Mouse (Mus musculus): ENCODE measurements around the gene Rbfox2. TPM values are rescaled to one million over a fixed set of nuclear protein-coding genes. Genes with fewer than 3 reads are reported as not detected.

The Rbfox2 gene
- polyA plus RNA-seq, 1 experiment = 18.4 TPM

DNA sequence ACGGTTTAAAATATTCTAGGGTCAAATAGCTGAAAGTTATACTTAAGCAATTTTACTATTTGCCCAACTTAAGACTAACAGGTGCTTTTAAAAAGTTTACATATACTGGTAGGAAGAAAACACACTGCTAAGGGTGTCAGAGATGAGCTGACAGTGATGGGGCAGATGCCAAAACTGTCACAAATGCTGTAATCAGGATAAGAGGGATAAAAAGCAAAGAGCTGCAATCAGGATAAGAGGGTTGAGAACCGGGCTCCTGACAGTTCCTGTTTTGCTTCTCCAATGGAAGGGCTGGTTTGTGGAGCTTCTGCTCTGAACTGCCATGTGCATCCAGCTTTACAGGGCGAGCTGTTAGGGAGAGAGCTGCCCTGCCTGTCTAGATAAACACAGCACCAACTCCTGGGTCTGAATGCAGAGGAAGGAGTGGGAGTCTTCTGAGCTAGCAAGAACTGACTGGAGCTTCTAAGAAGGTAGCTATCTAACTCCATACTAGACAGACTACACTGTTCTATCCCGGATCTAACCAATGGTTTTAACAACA lies 94.5 kb downstream of the Rbfox2 start:
- no peak for DNase-seq (ENCODE audit: low read depth, low spot score)
- WGBS = 56% methylated on average over 4 of the region's 4 CpGs

GRCm38 (mm10) chr15:77206996-77207395 lies 99.8 kb downstream of the Rbfox2 start:
- DNase-seq (ENCODE audit: low read depth, low spot score) = no peak
- 69% methylated on average over 5 of the region's 5 CpGs for WGBS

GRCm38 (mm10) chr15:77204951-77205350 lies 101.9 kb downstream of the Rbfox2 start:
- no peak for DNase-seq (ENCODE audit: low read depth, low spot score)
- 75% methylated on average over 7 of the region's 7 CpGs for WGBS

DNA sequence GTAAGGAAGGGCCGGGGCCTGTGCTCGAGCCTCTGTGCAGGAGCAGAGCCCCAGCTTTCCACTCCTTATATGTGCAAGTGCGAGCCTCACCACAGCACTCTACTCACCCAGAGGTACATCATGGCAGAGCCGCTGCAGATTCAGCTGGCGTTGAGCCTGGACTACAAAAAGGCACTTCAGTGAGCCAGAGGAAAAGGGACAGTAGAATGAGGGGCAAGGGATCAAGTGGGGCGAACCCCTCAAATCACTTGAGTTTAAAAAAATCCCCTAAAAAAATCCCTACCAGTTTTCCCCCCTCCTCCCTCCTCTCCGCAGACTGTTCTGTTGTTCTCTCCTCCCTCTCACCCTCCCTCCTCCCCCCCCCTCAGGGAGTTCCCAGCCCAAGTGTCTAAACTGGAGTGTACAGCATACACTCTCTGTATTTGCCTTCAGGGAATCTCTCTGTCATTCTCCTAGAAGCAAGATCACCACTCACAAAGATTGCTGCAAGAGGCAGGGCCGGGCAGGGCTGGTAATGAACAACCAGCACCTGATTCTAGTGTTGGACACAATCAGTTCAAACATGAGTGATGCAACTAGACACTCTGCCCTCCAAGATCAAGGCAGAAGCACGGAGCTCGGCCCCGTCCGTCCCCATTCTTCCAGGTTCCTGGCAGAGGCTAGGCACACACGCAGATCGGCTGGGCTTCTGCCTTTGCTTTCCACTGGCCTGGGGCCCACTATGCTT lies 103.4 kb downstream of the Rbfox2 start:
- 22% methylated on average over 14 of the region's 14 CpGs for WGBS
- DNase-seq (ENCODE audit: low read depth, low spot score) = no peak

DNA sequence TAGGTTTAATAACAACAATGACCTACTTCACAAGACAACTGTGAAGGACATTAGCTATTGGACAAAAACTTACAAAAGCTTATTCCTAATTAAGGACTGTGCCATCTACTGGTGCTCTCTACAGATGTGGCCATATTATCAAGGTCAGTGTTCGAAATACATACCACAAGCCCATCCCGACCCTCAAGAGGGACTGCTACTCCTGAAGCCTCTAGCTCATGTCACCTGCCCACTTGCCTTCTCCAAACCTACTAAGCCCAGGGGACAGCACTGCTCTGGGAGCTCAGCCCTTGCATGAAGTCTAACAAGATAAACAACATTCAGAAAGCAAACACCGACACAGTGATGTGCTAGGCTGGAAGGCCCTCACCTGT lies 103.9 kb downstream of the Rbfox2 start:
- 52% methylated on average over 3 of the region's 3 CpGs for WGBS
- DNase-seq (ENCODE audit: low read depth, low spot score) = no peak

DNA sequence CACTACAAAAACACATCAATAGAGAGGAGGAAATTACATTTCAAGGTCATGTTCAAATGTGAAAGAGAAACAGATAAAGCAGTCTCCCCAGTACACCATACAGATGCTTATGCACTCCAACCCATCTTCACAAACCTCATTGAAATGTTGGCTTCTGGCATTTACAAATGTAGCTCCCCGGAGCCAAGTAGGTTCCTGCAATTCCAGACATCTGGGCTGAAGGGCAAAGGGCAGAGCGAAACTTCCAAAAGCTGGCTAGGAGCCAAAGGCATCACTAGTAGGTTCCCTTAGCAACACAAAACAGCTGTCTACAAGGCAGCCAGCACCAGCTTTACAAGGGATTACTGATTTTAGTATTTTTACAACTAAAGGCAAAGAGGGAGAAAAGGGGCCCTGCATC lies 104.6 kb downstream of the Rbfox2 start:
- WGBS = 11% methylated on average over 2 of the region's 2 CpGs
- DNase-seq (ENCODE audit: low read depth, low spot score) = peak; percentile 57

DNA sequence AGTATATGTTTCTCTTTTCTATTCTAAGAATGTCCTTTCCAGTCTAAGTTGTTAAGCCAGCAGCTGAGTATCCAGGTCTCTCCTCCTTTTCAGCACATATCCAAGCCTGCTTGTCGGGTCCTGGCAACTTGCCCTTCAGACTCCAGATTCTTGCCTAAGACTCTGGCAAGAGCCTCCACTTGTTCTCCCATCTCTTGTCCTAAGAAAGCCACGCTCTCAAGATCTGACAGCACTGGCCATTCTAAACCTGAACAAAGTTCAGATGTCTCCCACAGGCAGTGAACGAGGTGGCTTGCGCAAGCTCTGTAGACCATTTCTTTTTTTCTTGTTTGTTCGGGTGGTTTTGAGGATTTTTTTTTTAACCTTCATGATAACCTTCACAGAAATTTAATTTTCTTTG lies 110.0 kb downstream of the Rbfox2 start:
- no peak for DNase-seq (ENCODE audit: low read depth, low spot score)
- WGBS = 39% methylated on average over 5 of the region's 5 CpGs

- WGBS = 35% methylated on average over 2 of the region's 2 CpGs
- DNase-seq (ENCODE audit: low read depth, low spot score) = no peak
These were observed 110.8 kb downstream of the Rbfox2 start for GRCm38 (mm10) chr15:77196001-77196400.

GRCm38 (mm10) chr15:77192154-77192935 lies 114.5 kb downstream of the Rbfox2 start:
- WGBS = 65% methylated on average over 14 of the region's 14 CpGs
- DNase-seq (ENCODE audit: low read depth, low spot score) = no peak

- WGBS = 93% methylated on average over 1 of the region's 1 CpGs
- DNase-seq (ENCODE audit: low read depth, low spot score) = no peak
These were observed 120.7 kb downstream of the Rbfox2 start for GRCm38 (mm10) chr15:77186096-77186495.

GRCm38 (mm10) chr15:77185614-77186013 lies 121.2 kb downstream of the Rbfox2 start:
- 60% methylated on average over 5 of the region's 5 CpGs for WGBS
- no peak for DNase-seq (ENCODE audit: low read depth, low spot score)

DNA sequence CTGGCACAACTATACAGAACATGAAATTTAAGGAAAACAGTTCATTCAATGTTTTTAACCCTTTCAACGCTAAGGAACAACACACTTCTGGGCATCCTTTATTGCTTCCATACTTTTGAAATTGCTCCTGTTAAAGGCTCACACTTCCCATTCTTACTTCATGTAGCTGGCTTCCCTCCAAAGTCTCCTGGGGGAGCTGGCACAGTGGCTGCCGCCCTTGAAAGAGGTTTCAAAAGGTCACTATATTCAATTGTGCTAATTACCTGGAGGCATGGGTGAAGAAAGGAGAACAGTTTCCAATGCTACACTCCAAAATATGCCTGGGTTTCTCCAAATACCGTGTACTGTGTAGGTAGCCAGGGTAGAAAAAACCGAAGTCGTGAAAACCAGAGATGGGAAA lies 124.0 kb downstream of the Rbfox2 start:
- WGBS = 50% methylated on average over 5 of the region's 5 CpGs
- no peak for DNase-seq (ENCODE audit: low read depth, low spot score)

- no peak for DNase-seq (ENCODE audit: low read depth, low spot score)
- 84% methylated on average over 5 of the region's 5 CpGs for WGBS
These were observed 132.8 kb downstream of the Rbfox2 start for GRCm38 (mm10) chr15:77174018-77174417.

- DNase-seq (ENCODE audit: low read depth, low spot score) = no peak
- 92% methylated on average over 3 of the region's 3 CpGs for WGBS
These were observed 134.4 kb downstream of the Rbfox2 start for GRCm38 (mm10) chr15:77172414-77172813.

DNA sequence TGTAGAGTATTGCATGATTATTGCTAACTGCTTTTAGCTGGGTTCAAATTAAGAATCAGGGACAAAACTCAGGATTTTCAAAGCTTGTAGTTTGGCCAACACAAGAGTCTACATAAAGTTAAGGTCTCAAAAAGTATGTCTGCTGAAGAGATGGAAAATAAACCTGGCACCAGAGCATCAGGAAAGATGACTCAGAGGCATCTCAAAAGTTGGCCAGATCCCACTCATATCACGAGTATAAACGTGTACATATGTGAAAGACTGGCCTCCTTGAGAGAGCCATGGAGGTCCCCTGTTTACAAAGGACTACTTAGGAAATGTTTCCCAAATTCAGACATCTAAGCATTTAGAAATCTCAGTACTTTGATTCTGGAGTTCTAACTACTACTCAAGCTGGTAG lies 138.0 kb downstream of the Rbfox2 start:
- no peak for DNase-seq (ENCODE audit: low read depth, low spot score)
- WGBS = 58% methylated on average over 2 of the region's 2 CpGs

DNA sequence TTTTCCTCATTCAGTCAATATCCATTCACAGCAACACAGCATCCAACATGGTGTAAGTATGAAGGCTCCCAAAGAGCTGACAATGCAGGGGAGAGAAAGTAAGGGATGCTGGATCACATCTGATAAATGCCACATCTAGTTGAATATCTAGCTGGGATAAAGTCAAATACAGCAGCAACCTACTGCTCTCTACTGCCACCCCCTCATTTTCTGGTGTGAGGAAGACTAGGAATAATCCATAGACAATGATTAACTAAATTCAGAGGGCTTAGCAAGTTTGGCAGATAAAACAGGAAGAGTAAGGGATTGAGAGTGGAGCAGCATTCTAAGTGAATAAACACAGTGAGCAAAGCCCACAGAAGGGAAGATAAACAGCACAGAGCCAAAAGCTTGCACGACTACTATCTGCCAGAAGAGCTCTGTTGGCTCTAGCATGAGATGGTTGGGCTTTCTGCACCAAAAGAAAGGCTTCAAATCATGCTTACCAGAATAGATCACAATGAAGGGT lies 140.5 kb downstream of the Rbfox2 start:
- 7% methylated on average over 1 of the region's 1 CpGs for WGBS
- DNase-seq (ENCODE audit: low read depth, low spot score) = no peak

- 15% methylated on average over 6 of the region's 6 CpGs for WGBS
- DNase-seq (ENCODE audit: low read depth, low spot score) = no peak
These were observed 143.5 kb downstream of the Rbfox2 start for GRCm38 (mm10) chr15:77163336-77163735.

GRCm38 (mm10) chr15:77162931-77163330 lies 143.9 kb downstream of the Rbfox2 start:
- no peak for DNase-seq (ENCODE audit: low read depth, low spot score)
- WGBS = 41% methylated on average over 6 of the region's 6 CpGs

DNA sequence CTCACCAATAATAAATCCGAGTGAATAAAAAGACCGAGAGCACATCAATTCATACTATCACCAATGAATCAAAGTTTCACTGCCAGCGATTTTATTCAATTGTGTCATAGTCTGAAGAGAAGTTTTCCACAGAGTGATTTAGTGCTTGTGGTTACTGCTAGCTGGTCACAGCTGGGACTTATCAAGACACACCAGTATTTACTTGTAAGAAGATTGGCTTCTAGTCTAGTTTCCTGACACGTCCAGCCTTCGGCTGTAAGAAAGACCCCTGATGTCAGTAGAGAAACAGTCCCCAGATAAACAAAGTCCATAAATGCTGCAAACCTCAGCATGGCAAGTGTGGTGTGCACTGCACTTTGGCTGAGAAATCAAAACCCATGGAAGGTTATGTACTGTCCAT lies 145.4 kb downstream of the Rbfox2 start:
- DNase-seq (ENCODE audit: low read depth, low spot score) = no peak
- WGBS = 56% methylated on average over 5 of the region's 5 CpGs

GRCm38 (mm10) chr15:77160848-77161247 lies 146.0 kb downstream of the Rbfox2 start:
- DNase-seq (ENCODE audit: low read depth, low spot score) = no peak
- 78% methylated on average over 4 of the region's 4 CpGs for WGBS

DNA sequence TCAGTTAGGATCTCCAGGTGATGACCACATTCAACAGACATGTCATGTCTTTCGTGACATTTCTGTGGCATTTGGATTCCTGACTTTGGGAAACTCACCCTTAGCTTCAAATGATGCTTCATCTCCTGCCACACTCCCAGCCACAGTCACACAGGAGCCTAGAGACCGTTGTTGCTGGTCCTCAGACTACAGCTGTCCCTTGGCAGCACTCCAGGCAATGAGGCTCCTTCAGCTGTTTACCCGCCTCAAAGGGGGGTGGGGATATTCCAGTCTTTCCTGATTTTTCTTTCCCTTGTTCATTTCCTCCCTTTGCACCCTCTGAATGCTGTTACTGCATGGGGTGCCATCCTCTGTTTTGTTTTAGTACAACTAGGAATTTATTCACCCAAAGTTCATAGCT lies 150.3 kb downstream of the Rbfox2 start:
- DNase-seq (ENCODE audit: low read depth, low spot score) = no peak
- WGBS = 24% methylated on average over 3 of the region's 3 CpGs

Data from large intestine, adult 2 months (tissue).